Mouse (Mus musculus): Measurements from ENCODE around the gene Gm10073.

GRCm38 (mm10) chr8:106527241-106528036 lies 45.8 kb downstream of the Gm10073 start:
- peak; percentile 51 to 63 for TF ChIP-seq CTCF (conservative IDR thresholded peaks at IDR 0.05 in 1 of 2, IDR thresholded peaks at IDR 0.05 in 1 of 2; ENCODE audit: low read depth in 2 of 2, low read length in 2 of 2)
- TF ChIP-seq JUND (conservative IDR thresholded peaks at IDR 0.05; ENCODE audit: low read depth, low read length): no peak
- TF ChIP-seq EP300 (IDR thresholded peaks at IDR 0.05; ENCODE audit: low read length): no peak
- no peak for TF ChIP-seq HCFC1 (IDR thresholded peaks at IDR 0.05; ENCODE audit: low read depth, low read length)
- TF ChIP-seq KAT2A (IDR thresholded peaks at IDR 0.05; ENCODE audit: insufficient replicate concordance, low read length): no peak
- no peak for TF ChIP-seq MAX (IDR thresholded peaks at IDR 0.05; ENCODE audit: low read length)
- TF ChIP-seq SMC3 (IDR thresholded peaks at IDR 0.05; ENCODE audit: low read depth, low read length): no peak
- no peak for TF ChIP-seq POLR2A (IDR thresholded peaks at IDR 0.05; ENCODE audit: low read depth, low read length)
- no peak for TF ChIP-seq CHD1 (IDR thresholded peaks at IDR 0.05; ENCODE audit: low read depth, low read length)
